Mouse (Mus musculus) gastrocnemius, adult 18-20 months (tissue): Measurements from ENCODE around the gene Fndc5. TPM values are rescaled to one million over a fixed set of nuclear protein-coding genes. Genes with fewer than 3 reads are reported as not detected.

Experiments
- DNase-seq: peaks from one replicate; pipeline ENCODE4 v3.0.0; 2021; ENCODE audit warnings: low spot score
- long read RNA-seq, 2 experiments: library from polyadenylated mRNA; stranded (forward); transcript quantifications; one replicate each; pipeline ENCODE4 v2.0.0; 2021
- total RNA-seq, 2 experiments: library from RNA; stranded (reverse); gene quantifications; 2 replicates each; pipeline ENCODE4 v1.2.3; 2021

The Fndc5 gene
- total RNA-seq = 10 to 100 TPM; 67.3 to 72.7 TPM
- long read RNA-seq, experiment 1, transcript Fndc5-201 (6 exons, 2,763 nt) = major isoform, 31 of 45 reads
- long read RNA-seq, experiment 1, partial matches to known transcripts = 1 of 45 reads
- long read RNA-seq, experiment 1, other reads (novel, unspliced or antisense) = 13 of 45 reads
- long read RNA-seq, experiment 2, transcript Fndc5-201 (6 exons, 2,763 nt) = major isoform, 26 of 38 reads
- long read RNA-seq, experiment 2, partial matches to known transcripts = 3 of 38 reads
- long read RNA-seq, experiment 2, other reads (novel, unspliced or antisense) = 9 of 38 reads

GRCm38 (mm10) chr4:129136579-129137391 is at the start of gene Fndc5:
Fndc5 (plus strand) TSS chr4:129136999.
- DNase-seq = no peak

DNA sequence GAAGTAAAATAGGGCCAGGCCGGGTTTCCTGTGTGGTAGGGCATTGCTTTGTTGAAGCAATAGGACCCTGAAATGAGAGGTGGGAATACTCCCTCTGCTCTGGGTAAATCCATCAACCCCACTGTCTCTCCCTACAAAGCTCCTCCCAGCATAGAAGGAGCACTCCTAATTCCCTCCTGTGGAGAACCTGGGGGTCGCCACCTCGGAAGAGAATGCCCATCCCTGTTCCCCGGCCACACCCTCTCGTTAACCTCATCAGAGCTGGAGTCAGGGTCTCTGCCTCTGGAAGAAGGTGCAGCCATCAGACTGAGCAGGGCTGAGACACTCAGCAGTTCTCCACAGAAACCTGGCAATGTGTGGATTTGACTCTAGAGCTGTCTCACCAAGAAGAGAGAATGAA is 48.9 kb upstream of the Fndc5 start:
- no peak for DNase-seq

DNA sequence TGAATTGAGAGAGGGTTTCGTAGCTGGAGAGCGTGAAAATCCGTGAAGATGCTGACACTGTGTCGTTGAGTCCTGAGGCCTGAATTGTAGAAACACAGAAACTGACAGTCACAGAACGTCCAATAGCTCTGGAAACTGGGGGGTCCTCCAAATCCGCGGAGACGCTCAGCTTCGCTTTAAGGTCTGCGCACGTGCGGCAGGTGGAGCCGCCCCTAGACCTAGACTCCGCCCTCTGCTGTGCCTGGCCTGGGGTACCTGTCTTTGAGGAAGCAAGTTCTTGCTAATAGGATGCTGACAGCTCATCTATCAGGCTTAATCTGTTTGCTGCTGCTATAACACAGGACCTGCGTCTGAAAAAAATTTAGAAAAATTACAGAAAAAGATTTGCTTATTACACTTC is 41.5 kb upstream of the Fndc5 start:
- DNase-seq = no peak

DNA sequence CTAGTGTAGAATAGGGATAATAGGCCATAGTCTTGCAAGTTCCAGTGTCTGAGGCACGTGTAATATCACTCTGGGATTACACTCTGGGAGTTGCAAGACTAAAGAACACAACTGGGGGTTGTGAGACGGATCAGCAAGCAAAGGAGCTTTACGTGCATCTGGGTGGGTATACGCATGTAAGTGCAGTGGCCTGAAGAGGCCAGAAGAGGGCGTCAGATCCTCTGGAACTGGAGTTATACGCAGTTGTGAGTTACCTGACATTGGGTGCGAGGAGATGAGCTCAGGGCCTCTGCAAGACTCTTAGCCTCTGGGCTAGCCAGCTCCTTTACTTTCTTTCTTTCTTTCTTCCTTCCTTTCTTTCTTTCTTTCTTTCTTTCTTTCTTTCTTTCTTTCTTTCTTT is 39.8 kb upstream of the Fndc5 start:
- no peak for DNase-seq

DNA sequence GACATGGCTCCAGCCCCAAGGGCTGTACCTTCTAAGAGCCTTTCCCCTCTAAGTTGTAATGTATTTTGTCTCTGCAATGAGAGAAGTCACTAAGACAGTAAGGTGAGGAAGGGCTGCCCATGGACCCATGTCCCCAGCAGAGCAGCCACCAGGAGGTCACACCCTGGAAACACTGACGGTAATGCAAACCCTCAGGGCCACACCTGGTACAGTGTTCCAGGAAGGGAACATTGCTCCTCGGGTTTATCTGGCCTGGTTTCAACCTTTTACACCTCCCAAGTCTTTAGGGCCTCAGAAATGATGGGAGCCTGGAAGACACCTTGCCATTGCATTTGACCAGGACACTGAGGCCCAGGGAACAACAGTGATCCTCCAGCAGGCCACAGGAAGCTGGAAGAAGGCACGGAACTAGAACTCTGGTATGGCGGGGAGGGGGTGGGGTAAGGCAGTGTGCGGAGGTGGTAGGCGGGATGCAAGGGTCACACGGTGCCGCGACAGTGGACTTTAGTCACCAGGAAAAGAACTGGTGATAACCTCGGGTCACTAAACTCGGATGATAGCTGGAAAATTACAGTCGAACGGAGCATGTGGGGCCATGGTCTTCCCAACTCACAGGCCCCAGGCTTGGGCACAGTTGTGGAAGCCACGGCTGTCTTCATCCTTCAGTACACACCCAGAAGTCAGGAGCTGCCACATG is 34.5 kb upstream of the Fndc5 start:
- DNase-seq = no peak

GRCm38 (mm10) chr4:129105356-129105755 is 31.4 kb upstream of the Fndc5 start, which contains the start of gene Tmem54:
Tmem54 (plus strand) TSS chr4:129105548.
- DNase-seq = no peak

DNA sequence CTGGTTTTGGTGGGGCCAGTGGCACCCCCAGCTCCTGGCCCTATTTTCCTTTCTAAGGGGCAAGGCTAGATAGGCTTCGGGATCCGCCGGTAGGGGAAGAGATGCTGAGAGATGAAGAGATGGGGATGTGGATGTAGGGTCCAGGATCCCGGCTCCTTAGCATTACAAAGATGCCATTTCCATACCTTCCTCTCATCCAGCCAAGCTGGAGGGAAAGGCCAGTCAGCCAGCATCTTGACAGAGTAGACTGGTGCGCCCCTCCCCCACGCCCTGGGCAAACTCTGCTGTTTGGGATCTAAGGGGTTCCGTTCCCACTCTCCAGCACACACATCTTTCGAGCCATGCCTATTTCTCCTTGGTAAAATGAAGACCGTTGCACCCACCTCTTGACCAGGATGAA is 30.7 kb upstream of the Fndc5 start:
- DNase-seq = no peak

DNA sequence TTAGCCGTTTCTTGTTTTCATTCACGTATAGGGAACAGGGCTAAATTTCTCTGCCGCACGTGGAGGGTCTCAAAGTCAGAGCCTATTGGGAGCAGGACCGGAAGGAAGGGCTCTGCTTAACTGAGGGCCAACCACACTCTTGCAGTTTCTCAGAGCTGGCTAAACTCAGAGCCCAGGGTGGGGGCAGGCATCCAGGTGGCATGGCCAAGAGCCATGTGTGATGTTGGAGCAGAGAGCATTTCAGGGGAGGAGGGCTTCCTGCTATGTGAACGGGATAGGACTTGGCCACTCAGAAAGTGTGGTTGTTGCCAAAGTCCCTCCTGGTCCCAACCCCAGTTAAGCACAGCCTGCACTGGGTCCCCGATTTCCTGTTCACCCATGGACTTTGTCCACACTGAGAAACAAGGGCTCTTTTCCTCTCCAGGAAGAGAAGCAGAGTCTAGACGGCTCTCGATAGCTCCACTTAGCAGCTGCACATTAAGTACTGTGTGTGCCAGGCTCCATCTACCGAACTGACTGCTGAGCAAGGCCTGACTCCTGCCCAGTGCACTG is 29.4 kb upstream of the Fndc5 start:
- DNase-seq = no peak

- no peak for DNase-seq
Observed at GRCm38 (mm10) chr4:129108624-129109023, 28.2 kb upstream of the Fndc5 start.

DNA sequence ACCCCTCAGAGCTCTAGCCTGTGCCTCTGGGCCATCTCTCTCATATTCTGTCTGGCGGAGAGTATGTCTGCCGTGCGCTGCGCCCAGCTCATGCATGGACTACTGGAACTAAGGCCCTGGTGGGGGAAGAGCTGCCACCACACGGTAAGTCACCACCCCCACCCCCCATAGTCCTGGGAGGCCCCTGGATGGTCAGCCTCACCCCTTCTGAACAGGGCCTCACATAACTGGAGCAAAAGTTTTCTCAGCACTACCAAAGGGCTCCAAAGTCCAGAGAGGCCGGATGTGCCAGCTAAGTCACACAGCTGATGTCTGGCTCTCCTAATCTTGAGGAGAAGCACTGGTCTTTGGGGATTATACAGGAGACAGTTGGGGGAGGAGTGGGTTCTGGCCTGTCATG is 26.0 kb upstream of the Fndc5 start:
- no peak for DNase-seq

DNA sequence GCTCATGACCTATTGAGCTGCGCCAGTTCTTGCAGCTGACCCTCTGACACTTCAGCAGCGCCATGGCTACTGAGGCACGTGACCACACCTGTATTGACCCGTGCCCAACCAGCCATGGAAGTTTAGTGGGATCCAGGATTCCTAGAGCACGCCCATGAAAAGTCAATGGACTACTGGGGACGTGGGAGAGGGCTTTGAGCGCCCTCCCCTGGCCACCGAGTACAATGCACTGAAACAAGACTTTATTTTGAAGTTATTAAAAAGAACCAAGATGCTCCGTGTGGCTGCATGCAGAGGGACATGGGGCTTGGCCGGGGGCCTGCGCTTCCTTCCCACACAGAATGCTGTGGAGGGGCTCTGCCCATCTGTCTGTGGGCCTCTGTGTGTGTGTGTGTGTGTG is 25.4 kb upstream of the Fndc5 start:
- DNase-seq = no peak

DNA sequence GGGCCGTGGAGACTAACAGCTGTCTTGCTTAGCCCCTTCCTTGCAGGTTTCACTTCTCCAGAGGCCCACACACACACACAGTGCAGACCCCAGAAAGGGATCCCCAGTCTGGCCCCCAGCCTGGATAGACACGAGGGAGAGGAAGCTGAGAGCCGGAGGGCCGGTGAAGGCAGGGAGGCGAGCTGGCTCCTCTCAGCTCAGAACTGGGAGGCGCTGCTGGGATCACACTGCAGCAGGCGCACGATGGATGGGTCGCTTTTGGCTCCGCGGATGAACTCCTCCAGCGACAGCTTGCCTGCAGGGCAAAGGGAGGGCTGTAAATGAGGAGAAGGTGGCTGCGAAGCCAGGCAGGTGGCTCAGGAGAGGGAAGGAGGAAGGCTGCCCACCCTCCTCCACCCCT is 24.6 kb upstream of the Fndc5 start:
- DNase-seq = no peak

DNA sequence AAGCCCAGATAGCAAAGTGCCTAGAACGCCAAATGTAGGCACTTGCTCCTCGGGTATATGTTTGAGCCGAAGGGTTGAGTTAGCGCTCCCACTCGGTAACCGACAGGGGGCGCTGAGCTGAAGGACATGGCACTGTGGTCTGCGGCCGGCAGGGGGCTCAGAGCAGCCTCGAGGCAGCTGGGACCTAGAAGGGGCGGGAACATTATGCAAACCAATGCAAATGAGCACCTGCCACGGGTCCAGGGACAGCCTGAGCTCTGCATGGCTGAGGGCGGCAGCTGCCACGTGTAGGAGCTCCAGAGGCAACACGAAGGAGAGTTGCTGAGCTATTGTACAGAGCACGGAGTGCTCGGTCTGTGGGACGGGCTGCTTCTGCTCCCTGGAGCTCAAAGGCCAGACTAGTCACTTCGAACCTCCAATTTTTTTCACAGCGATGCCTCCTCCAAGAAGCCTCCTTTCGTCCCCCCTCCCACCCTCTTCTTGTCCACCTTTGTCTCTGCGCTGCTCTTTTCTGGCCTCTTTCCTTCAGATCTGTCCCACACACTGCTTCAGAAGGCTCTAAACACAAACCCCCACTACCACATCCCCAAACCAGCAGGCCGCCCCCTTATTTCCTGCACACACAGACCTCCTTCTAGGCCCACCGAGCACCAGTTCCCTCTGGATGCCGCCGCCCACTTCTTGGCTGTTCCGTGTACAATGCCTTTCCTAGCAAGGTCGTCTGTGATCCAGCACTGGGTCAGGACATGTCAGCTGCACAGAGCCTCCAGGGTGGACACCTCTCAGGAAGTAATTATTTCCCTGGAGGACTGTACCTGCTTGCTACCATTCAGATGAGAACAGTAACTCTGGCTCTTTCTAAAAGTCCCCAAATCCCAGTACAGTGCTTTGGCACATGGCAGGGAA is 23.5 kb upstream of the Fndc5 start:
- no peak for DNase-seq

DNA sequence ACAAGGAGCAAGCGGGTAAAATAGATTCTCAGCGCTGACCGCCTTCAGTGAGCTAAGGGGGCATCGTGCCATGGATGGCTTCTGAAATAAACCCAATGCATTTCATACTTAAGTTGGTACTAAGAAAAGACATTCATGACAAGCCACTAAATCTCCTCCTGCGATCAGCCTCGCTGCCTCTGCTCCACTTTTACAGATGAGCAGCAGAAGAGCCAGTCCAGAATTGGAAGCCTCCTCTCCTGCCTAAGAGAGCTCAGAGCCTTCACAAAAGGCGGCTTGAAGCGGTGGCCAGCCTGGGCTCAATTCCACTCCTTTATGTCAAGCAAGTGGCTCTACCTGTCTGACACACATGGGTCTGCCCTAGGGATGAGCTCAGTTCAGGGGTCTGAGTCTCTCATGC is 20.1 kb upstream of the Fndc5 start:
- no peak for DNase-seq

DNA sequence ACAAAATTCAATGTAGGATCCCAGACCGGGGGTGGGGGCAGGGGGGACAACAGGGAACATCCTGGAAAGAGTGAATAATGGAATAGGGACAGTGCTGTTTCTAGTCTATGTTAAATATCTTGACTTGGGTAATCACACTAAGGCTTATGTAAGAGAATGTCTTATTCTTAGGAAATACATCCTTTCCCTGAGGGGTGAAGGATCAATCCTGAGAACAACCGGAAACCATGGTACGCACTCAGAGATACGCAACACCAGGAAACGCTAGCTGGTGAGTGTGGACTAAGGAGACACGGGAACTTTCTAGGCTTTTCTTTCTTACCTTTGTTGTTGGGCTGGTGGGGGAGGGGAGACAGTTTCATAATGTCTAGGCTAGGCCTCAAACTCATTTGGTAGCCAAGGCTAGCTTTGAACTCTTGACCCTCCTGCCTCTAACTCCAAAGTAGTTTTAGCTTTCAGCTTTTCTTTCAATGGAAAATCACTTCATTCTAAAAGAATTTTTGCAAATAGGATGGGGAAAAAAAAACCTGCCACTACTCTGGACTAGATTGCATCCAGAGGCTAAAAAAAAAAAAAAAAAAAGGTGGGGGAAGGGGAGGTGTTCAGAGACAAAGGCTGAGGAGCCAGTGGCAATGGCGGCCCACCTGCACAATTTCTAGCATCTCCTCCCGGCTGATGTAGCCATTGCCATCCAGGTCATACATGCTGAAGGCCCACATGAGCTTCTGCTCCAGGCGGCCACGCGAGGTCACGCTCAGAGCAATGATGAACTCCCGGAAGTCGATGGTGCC is 18.9 kb upstream of the Fndc5 start:
- no peak for DNase-seq

DNA sequence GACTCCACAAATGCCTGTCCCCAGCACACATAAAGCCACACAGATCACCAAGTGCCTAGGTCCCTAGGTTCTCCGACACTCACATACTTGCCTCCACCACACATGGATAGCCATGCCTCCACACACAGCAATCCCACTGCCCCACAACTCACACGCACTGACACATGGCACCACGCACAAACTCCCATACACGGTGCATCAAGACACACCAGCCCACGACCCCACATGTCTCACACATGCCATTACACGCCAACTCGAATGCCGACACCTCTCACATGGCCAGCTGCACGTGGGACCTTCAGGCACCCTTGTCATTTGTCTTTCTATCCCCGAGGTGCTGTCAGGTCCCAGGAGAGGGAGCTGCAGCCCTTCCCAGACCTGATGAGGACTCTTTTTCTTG is 17.1 kb upstream of the Fndc5 start:
- no peak for DNase-seq

GRCm38 (mm10) chr4:129120520-129121445 is 16.0 kb upstream of the Fndc5 start:
- DNase-seq = peak; percentile 44

DNA sequence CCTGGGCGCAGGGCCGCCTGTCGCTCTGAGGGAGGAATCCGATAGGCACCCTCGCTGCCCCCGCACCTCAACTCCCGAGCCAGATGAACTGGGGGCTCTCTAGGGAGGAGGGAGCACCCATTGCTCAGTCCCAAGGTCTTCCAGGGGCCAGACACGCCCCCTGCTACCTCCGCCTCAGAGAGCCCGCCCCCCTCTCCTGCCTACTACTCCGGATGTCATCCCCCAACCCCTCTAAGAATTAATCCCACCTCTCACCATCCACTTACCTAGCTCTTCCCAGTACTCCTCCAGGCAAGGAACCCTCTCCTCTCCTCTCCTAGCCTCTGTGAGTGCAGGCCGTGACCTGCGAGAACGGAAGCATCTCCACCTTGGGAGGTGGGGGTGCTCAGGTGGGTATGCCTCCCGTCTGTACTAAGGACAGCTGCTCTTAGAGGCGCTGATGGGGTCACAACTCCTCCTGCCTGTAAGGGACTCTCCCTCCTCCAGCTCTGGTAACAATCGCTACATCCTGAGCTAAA is 15.2 kb upstream of the Fndc5 start, which contains the start of gene Hpca:
Hpca (minus strand) TSS at position 468 of the 518 bp plus-strand sequence.
- DNase-seq = no peak

DNA sequence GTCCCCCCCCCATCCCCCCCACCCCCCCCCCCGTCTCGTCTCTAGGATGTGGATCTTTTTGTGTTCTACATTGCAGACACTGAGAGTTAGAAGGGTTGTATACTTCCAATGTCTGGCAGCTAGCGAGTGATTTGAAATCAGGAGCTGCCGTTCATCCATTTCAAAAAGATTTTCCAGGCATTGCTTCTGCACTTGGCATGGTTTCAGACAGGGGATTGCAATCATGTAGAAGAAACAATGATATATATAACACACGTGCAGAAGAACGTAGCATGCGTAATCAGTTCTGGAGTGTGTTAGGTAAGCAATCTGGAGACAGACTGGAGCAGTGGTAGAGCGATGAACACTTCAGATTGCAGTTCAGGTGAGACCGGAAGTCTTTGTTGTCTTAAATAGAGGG is 14.7 kb upstream of the Fndc5 start:
- no peak for DNase-seq
